Mouse (Mus musculus) spleen, adult 18-20 months (tissue): ENCODE measurements around the gene Pdcd2.
A peak's percentile ranks its signal among the peaks of the same experiment; 100 is the strongest.

Experiments
- DNase-seq, 2 experiments: peaks; one replicate each; pipeline ENCODE4 v3.0.0; 2022; ENCODE audit warnings: mixed read lengths in 2 of 2

Pdcd2 gene

DNA sequence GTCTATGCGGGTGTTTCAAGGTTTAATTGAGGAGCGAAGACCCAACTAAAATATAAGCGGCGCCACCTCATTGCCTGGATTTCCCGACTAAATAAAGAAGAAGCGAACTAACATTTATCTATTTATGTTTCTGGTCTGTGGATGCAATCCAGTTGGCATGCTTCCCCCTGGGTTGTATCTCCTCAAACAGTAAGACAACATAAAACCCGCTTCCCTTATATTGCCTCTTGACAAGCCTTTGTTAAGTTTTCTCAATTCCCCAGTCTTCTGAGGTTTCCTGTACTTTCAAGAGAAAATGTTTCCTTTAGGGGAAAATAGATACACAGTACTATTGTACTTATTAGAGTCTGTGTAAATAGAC is 28.4 kb downstream of the Pdcd2 start:
- DNase-seq, result no peak

DNA sequence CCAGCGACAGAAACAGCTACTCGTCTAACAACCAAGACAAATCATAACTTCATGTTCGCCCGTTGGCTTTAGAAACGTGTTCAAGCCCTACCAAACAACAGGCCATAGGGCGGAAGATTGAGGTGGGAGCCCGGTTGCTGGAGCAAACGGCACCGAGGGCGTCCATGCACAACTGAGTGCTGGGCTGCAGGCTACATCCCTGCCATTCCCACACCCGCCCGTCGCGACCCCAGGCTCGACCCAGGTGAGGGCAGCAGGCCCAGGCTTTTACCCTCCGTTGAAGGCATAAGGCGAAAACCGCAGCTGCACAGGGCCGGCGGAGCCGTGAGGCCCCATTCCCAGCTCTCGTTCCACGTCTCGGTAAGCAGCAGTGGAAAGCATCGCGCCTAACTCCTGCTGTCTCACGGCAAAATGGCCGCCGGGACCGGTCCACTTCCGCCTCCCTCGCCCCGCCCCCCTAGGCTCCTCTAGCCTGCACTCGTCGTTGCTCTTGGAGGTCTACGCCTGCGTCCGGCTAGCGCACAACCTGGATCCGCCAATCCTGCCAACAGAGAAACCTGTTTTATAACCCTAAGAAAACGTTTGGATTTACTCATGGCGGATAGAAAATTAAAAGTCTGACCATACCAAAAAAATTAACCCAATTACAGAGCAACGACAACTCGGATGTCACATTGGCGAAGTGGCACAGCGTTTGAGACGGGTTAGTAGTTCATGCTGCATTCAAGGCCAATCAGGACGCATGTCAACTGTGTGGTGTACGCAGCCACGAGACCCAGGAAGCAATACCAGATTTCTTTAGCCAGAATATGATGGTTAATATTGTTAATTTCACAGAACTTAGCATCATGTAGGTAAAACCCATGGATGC is 29.0 kb downstream of the Pdcd2 start:
- peak; percentile 84 to 93 for DNase-seq

DNA sequence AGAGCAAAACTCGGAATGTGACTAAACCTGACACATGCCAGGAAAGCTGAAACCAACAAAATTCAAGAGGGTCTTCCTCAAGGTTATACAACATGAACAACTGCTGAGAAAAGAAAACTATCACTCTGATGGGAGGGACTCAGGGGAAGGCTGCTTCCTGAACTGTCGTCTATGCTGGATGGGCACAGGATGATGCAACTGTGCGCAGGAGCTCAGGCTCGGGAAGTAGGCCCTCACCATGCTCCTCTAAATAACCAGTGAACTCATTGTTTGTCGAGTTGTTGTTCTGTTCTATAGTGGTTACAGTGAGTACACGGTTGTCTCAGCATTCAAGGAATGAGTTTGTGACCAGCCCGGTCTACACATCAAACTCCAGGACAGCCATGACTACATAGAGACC is 36.6 kb downstream of the Pdcd2 start:
- DNase-seq, result no peak

DNA sequence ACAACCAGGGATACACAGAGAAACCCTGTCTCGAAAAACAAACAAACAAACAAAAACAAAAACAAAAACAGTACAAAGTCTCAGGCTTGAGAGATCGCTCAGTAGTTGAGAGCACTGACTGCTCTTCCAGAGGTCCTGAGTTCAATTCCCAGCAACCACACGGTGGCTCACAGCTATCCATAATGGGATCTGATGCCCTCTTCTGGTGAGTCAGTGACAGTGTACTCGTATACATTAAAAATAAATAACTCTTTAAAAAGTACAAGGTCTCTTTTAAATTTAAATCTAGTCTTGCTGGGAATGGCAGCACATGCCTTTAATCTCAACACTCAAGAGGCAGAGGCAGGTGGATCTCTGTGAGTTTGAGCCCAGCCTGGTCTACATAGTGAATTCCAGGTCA is 54.4 kb downstream of the Pdcd2 start:
- no peak for DNase-seq
